Mouse (Mus musculus): Measurements from ENCODE around the gene Dok5.

DNA sequence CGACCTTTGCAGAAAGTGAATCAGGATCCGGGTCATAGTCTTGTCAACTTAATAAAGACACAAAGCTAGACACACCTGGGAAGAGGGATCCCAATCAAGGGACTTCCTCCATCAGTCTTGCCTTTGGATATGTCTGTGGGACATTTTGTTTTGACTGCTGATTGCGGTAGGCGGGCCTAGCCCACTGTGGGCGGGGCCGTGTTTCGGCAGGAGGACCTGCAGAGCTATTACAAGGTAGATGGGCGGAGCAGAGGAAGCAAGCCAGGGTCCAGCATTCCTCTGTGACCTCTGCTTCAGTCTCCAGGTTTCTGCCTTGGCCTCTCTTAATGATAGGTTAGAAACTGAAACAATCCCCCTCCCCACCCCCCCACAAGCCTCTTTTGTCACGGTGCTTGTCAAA, 22.7 kb upstream of the Dok5 start:
- no peak for TF ChIP-seq POLR2A (IDR thresholded peaks at IDR 0.05; ENCODE audit: low read depth, low read length)
- no peak for TF ChIP-seq CTCF (IDR thresholded peaks at IDR 0.05; ENCODE audit: extremely low read depth, insufficient read depth, insufficient read length, insufficient replicate concordance)
